Mouse (Mus musculus): Measurements from ENCODE around the gene Trim2. TPM values are rescaled to one million over a fixed set of nuclear protein-coding genes. Genes with fewer than 3 reads are reported as not detected.

Trim2 gene
- polyA plus RNA-seq, 1 experiment: 0.53 TPM

GRCm38 (mm10) chr3:84296676-84297075 is 10.0 kb downstream of the Trim2 start:
- Histone ChIP-seq H3K4me3 (ENCODE audit: control insufficient read depth, low read depth, low read length) (no peak overlapping the region), H3K27me3 (ENCODE audit: control insufficient read depth, insufficient read depth, low read length) (no peaks in the 10 kb centered on the region), H3K4me1 (ENCODE audit: control insufficient read depth, insufficient read depth, low read length) (no peaks in the 10 kb centered on the region), H3K27ac (ENCODE audit: control insufficient read depth, insufficient read depth, low read depth, low read length) (no peak overlapping the region), H3K36me3 (ENCODE audit: control insufficient read depth, insufficient read depth, low read length) (no peaks in the 10 kb centered on the region)
- TF ChIP-seq CTCF (IDR thresholded peaks at IDR 0.05; ENCODE audit: control insufficient read depth, insufficient read depth, insufficient replicate concordance, low read depth, low read length) (no peak), POLR2A (IDR thresholded peaks at IDR 0.05; ENCODE audit: control insufficient read depth, low read depth, low read length) (no peak)

- Histone ChIP-seq H3K27me3 (ENCODE audit: control insufficient read depth, insufficient read depth, low read length) (no peaks in the 10 kb centered on the region), H3K36me3 (ENCODE audit: control insufficient read depth, insufficient read depth, low read length) (no peaks in the 10 kb centered on the region), H3K4me3 (ENCODE audit: control insufficient read depth, low read depth, low read length) (no peak overlapping the region), H3K27ac (ENCODE audit: control insufficient read depth, insufficient read depth, low read depth, low read length) (no peak overlapping the region), H3K4me1 (ENCODE audit: control insufficient read depth, insufficient read depth, low read length) (no peaks in the 10 kb centered on the region)
- TF ChIP-seq CTCF (IDR thresholded peaks at IDR 0.05; ENCODE audit: control insufficient read depth, insufficient read depth, insufficient replicate concordance, low read depth, low read length) (no peak), POLR2A (IDR thresholded peaks at IDR 0.05; ENCODE audit: control insufficient read depth, low read depth, low read length) (no peak)
Measured at GRCm38 (mm10) chr3:84294734-84295133, 11.9 kb downstream of the Trim2 start.

- no peak overlapping the region for H3K27ac ChIP-seq (ENCODE audit: control insufficient read depth, insufficient read depth, low read depth, low read length)
- TF ChIP-seq CTCF (IDR thresholded peaks at IDR 0.05; ENCODE audit: control insufficient read depth, insufficient read depth, insufficient replicate concordance, low read depth, low read length): no peak
- TF ChIP-seq POLR2A (IDR thresholded peaks at IDR 0.05; ENCODE audit: control insufficient read depth, low read depth, low read length): no peak
Measured at GRCm38 (mm10) chr3:84293666-84294595, 12.7 kb downstream of the Trim2 start.

GRCm38 (mm10) chr3:84292238-84292637 is 14.4 kb downstream of the Trim2 start:
- TF ChIP-seq POLR2A (IDR thresholded peaks at IDR 0.05; ENCODE audit: control insufficient read depth, low read depth, low read length): no peak
- TF ChIP-seq CTCF (IDR thresholded peaks at IDR 0.05; ENCODE audit: control insufficient read depth, insufficient read depth, insufficient replicate concordance, low read depth, low read length): no peak
- Histone ChIP-seq H3K4me3 (ENCODE audit: control insufficient read depth, low read depth, low read length) (no peak overlapping the region), H3K36me3 (ENCODE audit: control insufficient read depth, insufficient read depth, low read length) (no peaks in the 10 kb centered on the region), H3K4me1 (ENCODE audit: control insufficient read depth, insufficient read depth, low read length) (no peaks in the 10 kb centered on the region), H3K27ac (ENCODE audit: control insufficient read depth, insufficient read depth, low read depth, low read length) (no peak overlapping the region), H3K27me3 (ENCODE audit: control insufficient read depth, insufficient read depth, low read length) (no peaks in the 10 kb centered on the region)

More at GRCm38 (mm10) chr3:84293666-84294595, 12.7 kb downstream of the Trim2 start:
- H3K4me3 ChIP-seq (ENCODE audit: control insufficient read depth, low read depth, low read length): no peak overlapping the region
- H3K27me3 ChIP-seq (ENCODE audit: control insufficient read depth, insufficient read depth, low read length): no peaks in the 10 kb centered on the region
- H3K36me3 ChIP-seq (ENCODE audit: control insufficient read depth, insufficient read depth, low read length): no peaks in the 10 kb centered on the region
- no peaks in the 10 kb centered on the region for H3K4me1 ChIP-seq (ENCODE audit: control insufficient read depth, insufficient read depth, low read length)

GRCm38 (mm10) chr3:84288931-84289330 is 17.7 kb downstream of the Trim2 start:
- H3K27me3 ChIP-seq (ENCODE audit: control insufficient read depth, insufficient read depth, low read length): no peaks in the 10 kb centered on the region
- H3K27ac ChIP-seq (ENCODE audit: control insufficient read depth, insufficient read depth, low read depth, low read length): no peak overlapping the region
- H3K36me3 ChIP-seq (ENCODE audit: control insufficient read depth, insufficient read depth, low read length): no peaks in the 10 kb centered on the region
- H3K4me3 ChIP-seq (ENCODE audit: control insufficient read depth, low read depth, low read length): no peak overlapping the region
- TF ChIP-seq POLR2A (IDR thresholded peaks at IDR 0.05; ENCODE audit: control insufficient read depth, low read depth, low read length) (no peak), CTCF (IDR thresholded peaks at IDR 0.05; ENCODE audit: control insufficient read depth, insufficient read depth, insufficient replicate concordance, low read depth, low read length) (no peak)
- H3K4me1 ChIP-seq (ENCODE audit: control insufficient read depth, insufficient read depth, low read length): no peaks in the 10 kb centered on the region

GRCm38 (mm10) chr3:84287256-84287655 is 19.4 kb downstream of the Trim2 start:
- Histone ChIP-seq H3K4me1 (ENCODE audit: control insufficient read depth, insufficient read depth, low read length) (no peaks in the 10 kb centered on the region), H3K27me3 (ENCODE audit: control insufficient read depth, insufficient read depth, low read length) (no peaks in the 10 kb centered on the region), H3K4me3 (ENCODE audit: control insufficient read depth, low read depth, low read length) (no peak overlapping the region), H3K36me3 (ENCODE audit: control insufficient read depth, insufficient read depth, low read length) (no peaks in the 10 kb centered on the region), H3K27ac (ENCODE audit: control insufficient read depth, insufficient read depth, low read depth, low read length) (no peak overlapping the region)
- TF ChIP-seq POLR2A (IDR thresholded peaks at IDR 0.05; ENCODE audit: control insufficient read depth, low read depth, low read length): no peak
- no peak for TF ChIP-seq CTCF (IDR thresholded peaks at IDR 0.05; ENCODE audit: control insufficient read depth, insufficient read depth, insufficient replicate concordance, low read depth, low read length)

- Histone ChIP-seq H3K4me3 (ENCODE audit: control insufficient read depth, low read depth, low read length) (no peak overlapping the region), H3K27ac (ENCODE audit: control insufficient read depth, insufficient read depth, low read depth, low read length) (no peak overlapping the region), H3K27me3 (ENCODE audit: control insufficient read depth, insufficient read depth, low read length) (no peaks in the 10 kb centered on the region), H3K36me3 (ENCODE audit: control insufficient read depth, insufficient read depth, low read length) (no peaks in the 10 kb centered on the region), H3K4me1 (ENCODE audit: control insufficient read depth, insufficient read depth, low read length) (no peaks in the 10 kb centered on the region)
- TF ChIP-seq CTCF (IDR thresholded peaks at IDR 0.05; ENCODE audit: control insufficient read depth, insufficient read depth, insufficient replicate concordance, low read depth, low read length): no peak
- no peak for TF ChIP-seq POLR2A (IDR thresholded peaks at IDR 0.05; ENCODE audit: control insufficient read depth, low read depth, low read length)
Measured at GRCm38 (mm10) chr3:84286311-84286710, 20.4 kb downstream of the Trim2 start.

Measured in testis, adult 2 months (tissue).